Mouse (Mus musculus) spleen, adult 2 months (tissue): Measurements from ENCODE around the gene Dnajc13. TPM values are rescaled to one million over a fixed set of nuclear protein-coding genes. Genes with fewer than 3 reads are reported as not detected.

Experiments
- DNase-seq, 2 experiments: peaks; one replicate each; pipeline versions ENCODE4 v3.0.0 to v3.0.0-alpha.2; 2012 to 2021; ENCODE audit warnings: low spot score in 2 of 2, low read depth in 1 of 2
- H3K27ac ChIP-seq: fragments of 200-500 bp; 2 replicates; pipeline ENCODE4 v1.5.1; 2012; ENCODE audit warnings: low read length, inconsistent platforms; ENCODE audit not compliant: insufficient read depth
- H3K27me3 ChIP-seq: fragments of 200-500 bp; 2 replicates; pipeline ENCODE4 v1.6.1; 2012; ENCODE audit warnings: mild to moderate bottlenecking, moderate library complexity, low read length, inconsistent platforms; ENCODE audit not compliant: control insufficient read depth, insufficient read depth
- H3K36me3 ChIP-seq: fragments of 200-500 bp; 2 replicates; pipeline ENCODE4 v1.6.1; 2012; ENCODE audit warnings: mild to moderate bottlenecking, low read length, inconsistent platforms; ENCODE audit not compliant: control insufficient read depth, insufficient read depth
- H3K4me1 ChIP-seq: fragments of 200-500 bp; 2 replicates; pipeline ENCODE4 v1.6.1; 2011; ENCODE audit warnings: inconsistent platforms; ENCODE audit not compliant: control insufficient read depth, insufficient read depth, insufficient read length
- H3K4me3 ChIP-seq: fragments of 200-500 bp; 2 replicates; pipeline ENCODE4 v1.5.1; 2011; ENCODE audit warnings: mild to moderate bottlenecking, inconsistent platforms; ENCODE audit not compliant: insufficient read depth, insufficient read length; ENCODE audit errors: extremely low read depth
- CTCF ChIP-seq: fragments of 200-500 bp; IDR thresholded peaks from 2 replicates; pipeline ENCODE4 v1.5.1; 2011; ENCODE audit warnings: mild to moderate bottlenecking, inconsistent platforms; ENCODE audit not compliant: insufficient read depth, insufficient read length, insufficient replicate concordance; ENCODE audit errors: extremely low read depth
- POLR2A ChIP-seq: fragments of 200-500 bp; IDR thresholded peaks from 2 replicates; pipeline ENCODE4 v1.6.1; 2011; ENCODE audit warnings: low read depth, low read length, inconsistent platforms
- WGBS: fragments of 180-500 bp; shearing (Covaris S2); methylation state at CpG from one replicate; pipeline ENCODE4 v1.1.7; 2018; 5-methylcytosine and 5-hydroxymethylcytosine counted together
- polyA plus RNA-seq: library from polyadenylated mRNA; depleted of rRNA; stranded (reverse); fragments of >200 nt; gene quantifications from 2 replicates; pipeline ENCODE4 v1.2.3, GENCODE M21; 2012

Dnajc13 gene
- polyA plus RNA-seq, 1 experiment: 32.8 TPM

- no peak overlapping the region for H3K27ac ChIP-seq
- peaks cover 36% of the 10 kb centered on the region for H3K36me3 ChIP-seq
- TF ChIP-seq CTCF (no peak), POLR2A (no peak)
- H3K27me3 ChIP-seq: no peaks in the 10 kb centered on the region
- DNase-seq: no peak
- no peak overlapping the region for H3K4me3 ChIP-seq
- H3K4me1 ChIP-seq: no peaks in the 10 kb centered on the region
- WGBS: 88% methylated on average over 3 of the region's 3 CpGs
These were observed 30.7 kb downstream of the Dnajc13 start for GRCm38 (mm10) chr9:104232004-104232403.

GRCm38 (mm10) chr9:104211402-104211801 is 51.3 kb downstream of the Dnajc13 start:
- TF ChIP-seq POLR2A: no peak
- no peak for TF ChIP-seq CTCF
- 89% methylated on average over 3 of the region's 3 CpGs for WGBS
- Histone ChIP-seq H3K27me3 (no peaks in the 10 kb centered on the region), H3K4me3 (no peak overlapping the region), H3K36me3 (peaks cover 35% of the 10 kb centered on the region), H3K27ac (no peak overlapping the region), H3K4me1 (no peaks in the 10 kb centered on the region)
- no peak for DNase-seq

DNA sequence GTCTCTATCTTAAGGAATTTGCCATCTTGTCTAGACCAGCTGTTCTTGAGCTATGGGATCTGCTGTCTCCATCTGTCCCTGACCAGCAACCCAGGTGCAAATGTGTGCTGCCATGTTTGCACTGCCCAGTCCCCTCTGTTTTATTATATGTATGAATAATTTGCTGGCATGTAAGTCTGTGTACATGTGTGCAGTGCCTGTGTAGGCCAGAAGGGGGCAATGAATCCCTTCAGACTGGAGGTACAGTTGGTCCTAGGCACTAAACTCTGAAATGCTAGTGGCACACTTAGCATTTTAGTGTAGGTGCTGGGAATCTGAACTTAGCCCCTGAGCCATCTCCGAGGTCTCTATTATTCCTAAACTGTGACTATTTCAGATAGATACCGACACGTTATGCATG is 58.9 kb downstream of the Dnajc13 start:
- H3K27me3 ChIP-seq: no peaks in the 10 kb centered on the region
- H3K36me3 ChIP-seq: peaks cover 32% of the 10 kb centered on the region
- H3K27ac ChIP-seq: no peak overlapping the region
- WGBS: 95% methylated on average over 3 of the region's 3 CpGs
- DNase-seq: peak; percentile 21 to 40
- TF ChIP-seq CTCF (peak; percentile 47; the same call in 1 of the 2 replicates), POLR2A (no peak)
- H3K4me3 ChIP-seq: no peak overlapping the region
- no peaks in the 10 kb centered on the region for H3K4me1 ChIP-seq

DNA sequence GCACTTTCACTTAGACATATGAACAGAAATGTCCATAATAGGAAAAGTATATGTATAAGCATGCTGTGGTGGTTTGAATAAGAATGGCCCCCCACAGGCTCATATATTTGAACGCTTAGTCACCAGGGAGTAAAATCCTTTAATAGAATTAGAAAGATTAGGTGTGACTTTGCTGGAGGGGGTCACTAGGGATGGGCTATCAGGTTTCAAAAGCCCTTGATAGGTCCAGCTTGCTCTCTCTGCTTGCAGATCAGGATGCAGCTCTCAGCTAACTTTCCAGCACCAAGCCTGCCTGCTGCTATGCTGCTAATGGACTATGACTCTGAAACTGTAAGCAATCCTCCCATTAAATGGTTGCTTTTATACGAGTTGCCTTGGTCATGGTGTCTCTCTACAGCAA is 68.2 kb downstream of the Dnajc13 start:
- Histone ChIP-seq H3K27ac (no peak overlapping the region), H3K36me3 (peaks cover 31% of the 10 kb centered on the region), H3K27me3 (no peaks in the 10 kb centered on the region), H3K4me3 (no peak overlapping the region), H3K4me1 (no peaks in the 10 kb centered on the region)
- WGBS: 87% methylated on average over 2 of the region's 2 CpGs
- no peak for DNase-seq
- TF ChIP-seq POLR2A: no peak
- TF ChIP-seq CTCF: no peak

DNA sequence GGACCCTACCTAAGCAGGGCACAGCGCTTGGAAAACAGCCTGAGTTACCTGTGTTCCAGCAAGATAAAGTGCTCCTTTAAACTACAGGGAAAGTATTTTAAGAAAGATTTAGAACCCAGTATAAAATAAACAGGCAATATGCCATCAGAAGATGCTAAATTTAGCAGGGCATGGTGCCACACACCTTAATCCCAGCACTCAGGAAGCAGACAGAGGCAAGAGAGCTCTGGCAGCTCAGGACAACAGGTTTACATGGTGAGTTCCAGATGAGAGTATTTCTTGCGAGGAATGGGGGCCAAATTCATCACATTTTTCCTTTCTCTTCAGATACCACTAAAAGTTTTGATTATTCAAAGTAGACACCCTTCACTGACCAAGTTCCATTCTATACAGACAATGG is 68.8 kb downstream of the Dnajc13 start:
- no peak overlapping the region for H3K4me3 ChIP-seq
- no peak for DNase-seq
- TF ChIP-seq CTCF (no peak), POLR2A (no peak)
- H3K36me3 ChIP-seq: peaks cover 29% of the 10 kb centered on the region
- H3K4me1 ChIP-seq: no peaks in the 10 kb centered on the region
- 93% methylated on average over 2 of the region's 2 CpGs for WGBS
- no peaks in the 10 kb centered on the region for H3K27me3 ChIP-seq
- no peak overlapping the region for H3K27ac ChIP-seq

DNA sequence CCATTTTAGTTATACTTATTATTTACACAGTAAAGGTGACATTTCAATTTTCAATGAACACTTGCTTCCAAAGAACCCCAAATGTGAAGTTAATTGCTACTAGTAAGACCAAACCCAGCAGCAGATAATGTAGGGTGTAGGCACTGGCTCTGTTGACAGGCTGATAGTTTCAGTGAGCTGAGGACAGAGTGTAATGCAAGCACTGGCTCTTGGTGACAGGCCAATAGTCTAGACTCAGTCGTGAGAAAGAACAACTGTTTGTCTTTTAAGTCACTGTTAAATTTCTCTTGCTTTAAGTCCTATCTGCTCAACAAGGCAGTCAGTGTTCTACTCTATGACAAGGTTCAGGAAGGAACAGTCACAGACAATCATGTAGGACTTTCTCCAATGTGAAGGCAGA is 69.4 kb downstream of the Dnajc13 start:
- H3K36me3 ChIP-seq: peaks cover 33% of the 10 kb centered on the region
- WGBS: 83% methylated on average over 1 of the region's 1 CpGs
- no peak overlapping the region for H3K4me3 ChIP-seq
- no peak overlapping the region for H3K27ac ChIP-seq
- H3K4me1 ChIP-seq: no peaks in the 10 kb centered on the region
- H3K27me3 ChIP-seq: no peaks in the 10 kb centered on the region
- TF ChIP-seq CTCF (no peak), POLR2A (no peak)
- no peak for DNase-seq

GRCm38 (mm10) chr9:104192513-104192912 is 70.2 kb downstream of the Dnajc13 start:
- H3K36me3 ChIP-seq: peaks cover 32% of the 10 kb centered on the region
- H3K27ac ChIP-seq: no peak overlapping the region
- no peak overlapping the region for H3K4me3 ChIP-seq
- TF ChIP-seq POLR2A (no peak), CTCF (no peak)
- H3K4me1 ChIP-seq: no peaks in the 10 kb centered on the region
- 94% methylated on average over 6 of the region's 6 CpGs for WGBS
- DNase-seq: no peak
- no peaks in the 10 kb centered on the region for H3K27me3 ChIP-seq
